11 mouse cellular contexts compared by ENCODE assay signal in genomic region chr5:26945169-26945920, GRCm38 (mm10).
A peak's percentile ranks its signal among the peaks of the same experiment; 100 is the strongest.
DNase-seq lines count a peak whose midpoint lies in the region; ATAC-seq lines count a peak whose summit lies in the region.
"Had no signal": no experiment of that assay in that cellular context is flagged by ENCODE, and none has a peak within 500 bp of the region (broad histone marks: within the 10 kb centered on the region; RNA-seq: fewer than 3 reads in every experiment).

No protein-coding gene starts in this region.

- H3K9me3 ChIP-seq in midbrain, embryonic 13.5 days = no peaks in the 10 kb centered on the region
- no peaks in the 10 kb centered on the region for H3K9me3 ChIP-seq in midbrain, embryonic 11.5 days (ENCODE audit: control insufficient read depth, low read length)
- H3K9me3 ChIP-seq: neural tube, embryonic 12.5 days had no signal

- H3K27me3 ChIP-seq in midbrain, embryonic 13.5 days = no peaks in the 10 kb centered on the region
- no peaks in the 10 kb centered on the region for H3K27me3 ChIP-seq in midbrain, embryonic 11.5 days (ENCODE audit: control insufficient read depth, insufficient read depth, low read length)
- H3K27me3 ChIP-seq: neural tube, embryonic 12.5 days had no signal

- ATAC-seq in midbrain, embryonic 13.5 days = peak; percentile 62; the same call in 1 of the 2 replicates
- ATAC-seq in midbrain, embryonic 11.5 days (ENCODE audit: low FRiP score) = no peak
- no peak for ATAC-seq in erythroblast, adult 5-6 weeks (replicated peaks; ENCODE audit: low FRiP score, poor library complexity, severe bottlenecking)

- H3K36me3 ChIP-seq in midbrain, embryonic 13.5 days = no peaks in the 10 kb centered on the region
- no peaks in the 10 kb centered on the region for H3K36me3 ChIP-seq in midbrain, embryonic 11.5 days (ENCODE audit: control insufficient read depth, insufficient read depth, low read length)
- H3K36me3 ChIP-seq: neural tube, embryonic 12.5 days had no signal

- H3K4me1 ChIP-seq in midbrain, embryonic 13.5 days (replicated peaks) = peaks cover 7% of the 10 kb centered on the region; the same call in 1 of the 2 replicates
- H3K4me1 ChIP-seq in midbrain, embryonic 11.5 days (ENCODE audit: control insufficient read depth, insufficient read depth, low read length) = no peaks in the 10 kb centered on the region
- H3K4me1 ChIP-seq: neural tube, embryonic 12.5 days had no signal

- no peak overlapping the region for H3K4me3 ChIP-seq in midbrain, embryonic 13.5 days (replicated peaks)
- H3K4me3 ChIP-seq in midbrain, embryonic 11.5 days (ENCODE audit: low read depth, low read length) = no peak overlapping the region
- H3K4me3 ChIP-seq: neural tube, embryonic 12.5 days had no signal

- no peak overlapping the region for H3K4me2 ChIP-seq in midbrain, embryonic 13.5 days (replicated peaks)
- no peak overlapping the region for H3K4me2 ChIP-seq in midbrain, embryonic 11.5 days
- H3K4me2 ChIP-seq: neural tube, embryonic 12.5 days had no signal

- H3K9ac ChIP-seq in midbrain, embryonic 13.5 days (replicated peaks) = no peak overlapping the region
- H3K9ac ChIP-seq in midbrain, embryonic 11.5 days (ENCODE audit: low read length) = no peak overlapping the region
- H3K9ac ChIP-seq: neural tube, embryonic 12.5 days had no signal

- H3K27ac ChIP-seq in midbrain, embryonic 13.5 days = no peak overlapping the region
- no peak overlapping the region for H3K27ac ChIP-seq in midbrain, embryonic 11.5 days (ENCODE audit: low read depth, low read length)
- H3K27ac ChIP-seq: neural tube, embryonic 12.5 days had no signal

- 72% methylated on average over 4 of the region's 4 CpGs for WGBS in midbrain, embryonic 13.5 days
- WGBS in midbrain, embryonic 11.5 days = 68% methylated on average over 4 of the region's 4 CpGs

- DNase-seq in midbrain, embryonic 11.5 days (ENCODE audit: low spot score, missing footprints) = no peak
- peak; percentile 41 to 57 for DNase-seq in frontal cortex, adult 2 months (ENCODE audit: extremely low spot score in 1 of 2, low spot score in 1 of 2)
- DNase-seq in left cerebral cortex, adult 9 months (ENCODE audit: low spot score in 2 of 2) = peak; percentile 22 to 38
- peak; percentile 65 for DNase-seq in telencephalon, adult 2 months (ENCODE audit: low read depth, low spot score)
- no peak for DNase-seq in kidney, adult 11 months
- DNase-seq: lung, postnatal 36 days; spleen, adult 18-20 months; thymus, postnatal 14 days had no signal

Comparison
In these comparisons a context has a peak if more than half of its experiments do, and no peak if none do; other contexts are left out.
1. DNase-seq: peak in frontal cortex, adult 2 months (2 of 2), left cerebral cortex, adult 9 months (2 of 2) and telencephalon, adult 2 months (single experiment); none in midbrain, embryonic 11.5 days (single experiment) and kidney, adult 11 months (single experiment).